Comparison of ENCODE assay signal across 8 mouse cellular contexts in genomic region chr6:40326341-40326740, GRCm38 (mm10). TPM values are rescaled to one million over a fixed set of nuclear protein-coding genes. Genes with fewer than 3 reads are reported as not detected.
DNase-seq lines count a peak whose midpoint lies in the region; ATAC-seq and TF ChIP-seq lines count a peak whose summit lies in the region.

No protein-coding gene starts in this region.

- intact Hi-C loops in left cerebral cortex, postnatal 4 days (cut with DNase I): no loop called here

- H3K9me3 ChIP-seq in lung, embryonic 14.5 days (ENCODE audit: low read depth, low read length): no peaks in the 10 kb centered on the region
- no peaks in the 10 kb centered on the region for H3K9me3 ChIP-seq in embryonic facial prominence, embryonic 14.5 days (ENCODE audit: control insufficient read depth, low read length)
- H3K9me3 ChIP-seq in hindbrain, embryonic 16.5 days (ENCODE audit: control insufficient read depth, low read length): no peaks in the 10 kb centered on the region
- H3K9me3 ChIP-seq in neural tube, embryonic 12.5 days: no peaks in the 10 kb centered on the region

- 0 out of 2 replicates have a peak overlapping the region, but pooled peaks have one; percentile 86 for H3K9ac ChIP-seq in lung, embryonic 14.5 days
- no peak overlapping the region for H3K9ac ChIP-seq in embryonic facial prominence, embryonic 14.5 days (ENCODE audit: low read depth, low read length)
- no peak overlapping the region for H3K9ac ChIP-seq in hindbrain, embryonic 16.5 days (ENCODE audit: low read depth, low read length)
- no peak overlapping the region for H3K9ac ChIP-seq in neural tube, embryonic 12.5 days

- H3K27ac ChIP-seq in lung, embryonic 14.5 days (ENCODE audit: low read depth): no peak overlapping the region
- no peak overlapping the region for H3K27ac ChIP-seq in embryonic facial prominence, embryonic 14.5 days (replicated peaks; ENCODE audit: low read depth, low read length)
- no peak overlapping the region for H3K27ac ChIP-seq in hindbrain, embryonic 16.5 days (ENCODE audit: low read depth, low read length)
- no peak overlapping the region for H3K27ac ChIP-seq in neural tube, embryonic 12.5 days

- no peaks in the 10 kb centered on the region for H3K4me1 ChIP-seq in lung, embryonic 14.5 days (ENCODE audit: insufficient read depth)
- no peaks in the 10 kb centered on the region for H3K4me1 ChIP-seq in embryonic facial prominence, embryonic 14.5 days (ENCODE audit: control insufficient read depth, insufficient read depth, low read length)
- peaks cover 5% of the 10 kb centered on the region for H3K4me1 ChIP-seq in hindbrain, embryonic 16.5 days (ENCODE audit: control insufficient read depth, insufficient read depth, low read depth, low read length)
- no peaks in the 10 kb centered on the region for H3K4me1 ChIP-seq in neural tube, embryonic 12.5 days

- no peak for TF ChIP-seq CTCF in lung, embryonic 14.5 days (IDR thresholded peaks at IDR 0.05; ENCODE audit: low read depth)

- WGBS in lung, embryonic 14.5 days: 83% methylated on average over 8 of the region's 8 CpGs
- 88% methylated on average over 8 of the region's 8 CpGs for WGBS in embryonic facial prominence, embryonic 14.5 days
- 89% methylated on average over 8 of the region's 8 CpGs for WGBS in hindbrain, embryonic 16.5 days
- 89% methylated on average over 8 of the region's 8 CpGs for WGBS in neural tube, embryonic 12.5 days

- H3K27me3 ChIP-seq in lung, embryonic 14.5 days (ENCODE audit: insufficient read depth, low read length): no peaks in the 10 kb centered on the region
- no peaks in the 10 kb centered on the region for H3K27me3 ChIP-seq in embryonic facial prominence, embryonic 14.5 days (replicated peaks; ENCODE audit: control insufficient read depth, insufficient read depth, low read length)
- H3K27me3 ChIP-seq in hindbrain, embryonic 16.5 days (replicated peaks; ENCODE audit: control insufficient read depth, insufficient read depth, low read length): no peaks in the 10 kb centered on the region
- H3K27me3 ChIP-seq in neural tube, embryonic 12.5 days (replicated peaks): no peaks in the 10 kb centered on the region

- ATAC-seq in lung, embryonic 14.5 days (ENCODE audit: insufficient read depth): no peak
- ATAC-seq in embryonic facial prominence, embryonic 14.5 days (ENCODE audit: low read depth): no peak
- ATAC-seq in hindbrain, embryonic 16.5 days: no peak
- ATAC-seq in neural tube, embryonic 12.5 days (ENCODE audit: low FRiP score, low read depth): no peak

- DNase-seq in lung, embryonic 14.5 days: no peak
- DNase-seq in lung, postnatal 10 days: no peak
- DNase-seq in embryonic facial prominence, embryonic 14.5 days (ENCODE audit: low spot score): no peak
- DNase-seq in right cerebral cortex, postnatal 14 days: no peak
- DNase-seq in left cerebral cortex, postnatal 4 days: no peak
- DNase-seq in layer of hippocampus, adult 11-12 months (ENCODE audit: low spot score): no peak

- peak overlapping the region; percentile 61 for H3K4me2 ChIP-seq in lung, embryonic 14.5 days
- peak overlapping the region; percentile 53 for H3K4me2 ChIP-seq in embryonic facial prominence, embryonic 14.5 days (ENCODE audit: low read depth, low read length)
- H3K4me2 ChIP-seq in hindbrain, embryonic 16.5 days (ENCODE audit: low read length): peak overlapping the region; percentile 62
- peak overlapping the region; percentile 58 for H3K4me2 ChIP-seq in neural tube, embryonic 12.5 days (replicated peaks)

- 0 out of 2 replicates have a peak overlapping the region, but pooled peaks have one; percentile 73 for H3K4me3 ChIP-seq in lung, embryonic 14.5 days (ENCODE audit: low read depth, low read length)
- H3K4me3 ChIP-seq in embryonic facial prominence, embryonic 14.5 days (ENCODE audit: low read depth, low read length): peak overlapping the region; percentile 75; the same call in 1 of the 2 replicates
- no peak overlapping the region for H3K4me3 ChIP-seq in hindbrain, embryonic 16.5 days (ENCODE audit: low read length)
- H3K4me3 ChIP-seq in neural tube, embryonic 12.5 days: no peak overlapping the region

- H3K36me3 ChIP-seq in lung, embryonic 14.5 days (ENCODE audit: insufficient read depth): peaks cover 6% of the 10 kb centered on the region; the same call in 1 of the 2 replicates
- peaks cover 18% of the 10 kb centered on the region for H3K36me3 ChIP-seq in embryonic facial prominence, embryonic 14.5 days (ENCODE audit: control insufficient read depth, insufficient read depth, low read length)
- peaks cover 5% of the 10 kb centered on the region for H3K36me3 ChIP-seq in hindbrain, embryonic 16.5 days (ENCODE audit: control insufficient read depth, insufficient read depth, low read length)
- H3K36me3 ChIP-seq in neural tube, embryonic 12.5 days: peaks cover 8% of the 10 kb centered on the region

RNA-seq across cellular contexts. Expression of gene Agk, which starts 1.4 kb away (rescaled TPM):
- 46.9 and 47.3 TPM in 2 replicates for polyA plus RNA-seq in lung, embryonic 14.5 days (2014; fragmentation: Nextera tagmentation; extraction: Ambion mirVana)
- 41.4 and 45.0 TPM in 2 replicates for polyA plus RNA-seq in embryonic facial prominence, embryonic 14.5 days (2014; fragmentation: Nextera tagmentation; extraction: Ambion mirVana)
- polyA plus RNA-seq in hindbrain, embryonic 16.5 days (2015; fragmentation: Nextera tagmentation; extraction: Ambion mirVana): 67.9 and 68.2 TPM in 2 replicates
- 36.8 and 42.3 TPM in 2 replicates for polyA plus RNA-seq in neural tube, embryonic 12.5 days (2016; fragmentation: Nextera tagmentation; extraction: Ambion mirVana)
- 10 to 100 TPM; 65.5 to 72.8 TPM for total RNA-seq in left cerebral cortex, postnatal 4 days (2021)

Comparison
In these comparisons a context has a peak if more than half of its experiments do, and no peak if none do; other contexts are left out.
1. H3K4me3 ChIP-seq: peak in lung, embryonic 14.5 days (single experiment) and embryonic facial prominence, embryonic 14.5 days (single experiment); none in hindbrain, embryonic 16.5 days (single experiment) and neural tube, embryonic 12.5 days (single experiment).
2. Peak in every context shown above with its lines, with median percentiles within 50 percentile points of each other: H3K4me2 ChIP-seq.